Mouse (Mus musculus): ENCODE results near the gene Sapcd2. TPM values are rescaled to one million over a fixed set of nuclear protein-coding genes. Genes with fewer than 3 reads are reported as not detected.

The Sapcd2 gene
- polyA plus RNA-seq, 1 experiment from 2014 or later, result 34.6 TPM

- H3K9ac ChIP-seq, result no peak overlapping the region
- WGBS (ENCODE audit: insufficient replicate concordance), result 47% methylated on average over 5 of the region's 5 CpGs
- H3K36me3 ChIP-seq, result no peaks in the 10 kb centered on the region
- H3K27me3 ChIP-seq (replicated peaks), result peaks cover 17% of the 10 kb centered on the region; the same call in 1 of the 2 replicates
- no peak for ATAC-seq
- H3K4me3 ChIP-seq, result no peak overlapping the region
- H3K27ac ChIP-seq, result no peak overlapping the region
- H3K4me2 ChIP-seq, result no peak overlapping the region
- peaks cover 2% of the 10 kb centered on the region; the same call in 1 of the 2 replicates for H3K4me1 ChIP-seq
- H3K9me3 ChIP-seq (replicated peaks), result no peaks in the 10 kb centered on the region
These were observed 12.4 kb downstream of the Sapcd2 start for GRCm38 (mm10) chr2:25384492-25384891.

DNA sequence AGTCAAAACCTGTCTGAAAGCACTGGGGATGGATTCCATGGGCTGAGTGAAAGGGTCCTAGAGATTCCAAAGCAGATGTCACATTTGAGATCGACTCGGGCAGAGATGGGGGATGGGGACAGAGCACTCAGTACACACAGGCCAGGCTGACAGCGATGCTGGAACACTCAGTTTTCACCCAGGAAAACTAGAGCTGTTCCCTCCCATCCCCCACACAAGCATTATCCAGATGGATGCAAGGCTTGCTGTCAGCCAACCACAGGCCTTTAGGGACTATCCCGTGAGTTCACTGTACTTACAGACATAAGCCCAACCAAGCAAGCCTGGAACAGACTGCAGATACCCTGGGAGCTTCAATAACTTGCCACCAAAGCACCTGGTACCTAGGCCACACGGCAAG is 19.1 kb downstream of the Sapcd2 start:
- peaks cover 53% of the 10 kb centered on the region for H3K27me3 ChIP-seq (replicated peaks)
- H3K4me1 ChIP-seq, result peaks cover 9% of the 10 kb centered on the region
- no peak overlapping the region for H3K4me3 ChIP-seq
- H3K4me2 ChIP-seq, result no peak overlapping the region
- H3K36me3 ChIP-seq, result no peaks in the 10 kb centered on the region
- ATAC-seq, result no peak
- no peak overlapping the region for H3K27ac ChIP-seq
- H3K9ac ChIP-seq, result no peak overlapping the region
- 55% methylated on average over 5 of the region's 5 CpGs for WGBS (ENCODE audit: insufficient replicate concordance)
- no peaks in the 10 kb centered on the region for H3K9me3 ChIP-seq (replicated peaks)

GRCm38 (mm10) chr2:25394281-25395221 is 22.4 kb downstream of the Sapcd2 start:
- H3K4me1 ChIP-seq, result peaks cover 10% of the 10 kb centered on the region
- ATAC-seq, result no peak
- no peak overlapping the region for H3K4me2 ChIP-seq
- no peaks in the 10 kb centered on the region for H3K36me3 ChIP-seq
- peaks cover 82% of the 10 kb centered on the region for H3K27me3 ChIP-seq (replicated peaks)
- no peak overlapping the region for H3K27ac ChIP-seq
- WGBS (ENCODE audit: insufficient replicate concordance), result 44% methylated on average over 3 of the region's 3 CpGs
- no peak overlapping the region for H3K9ac ChIP-seq
- H3K9me3 ChIP-seq (replicated peaks), result no peaks in the 10 kb centered on the region
- H3K4me3 ChIP-seq, result no peak overlapping the region

GRCm38 (mm10) chr2:25395721-25396596 is 23.8 kb downstream of the Sapcd2 start, which contains the start of gene Entpd2:
Gene Entpd2, plus strand, starts transcription at chr2:25395874.
- Histone ChIP-seq H3K9ac (peak within 1 kb of the TSS; percentile 14; the same call in 1 of the 2 replicates), H3K36me3 (no peaks in the 10 kb centered on the region), H3K27me3 (replicated peaks) (peaks cover 96% of the 10 kb centered on the region), H3K27ac (no peak within 1 kb of the TSS), H3K4me2 (peak within 1 kb of the TSS; percentile 70), H3K4me1 (peaks cover 17% of the 10 kb centered on the region), H3K9me3 (replicated peaks) (no peaks in the 10 kb centered on the region), H3K4me3 (peak within 1 kb of the TSS; percentile 48)
- 3% methylated on average over 57 of the region's 57 CpGs for WGBS (ENCODE audit: insufficient replicate concordance)
- ATAC-seq, result peak; percentile 30; the same call in 1 of the 2 replicates

GRCm38 (mm10) chr2:25396597-25396983 is 24.5 kb downstream of the Sapcd2 start:
- Histone ChIP-seq H3K9me3 (replicated peaks) (no peaks in the 10 kb centered on the region), H3K4me1 (peaks cover 17% of the 10 kb centered on the region), H3K9ac (no peak overlapping the region), H3K4me2 (peak overlapping the region; percentile 70), H3K36me3 (no peaks in the 10 kb centered on the region), H3K27ac (no peak overlapping the region), H3K4me3 (peak overlapping the region; percentile 48; the same call in 1 of the 2 replicates), H3K27me3 (replicated peaks) (peaks cover 99% of the 10 kb centered on the region)
- no peak for ATAC-seq
- 26% methylated on average over 3 of the region's 3 CpGs for WGBS (ENCODE audit: insufficient replicate concordance)

DNA sequence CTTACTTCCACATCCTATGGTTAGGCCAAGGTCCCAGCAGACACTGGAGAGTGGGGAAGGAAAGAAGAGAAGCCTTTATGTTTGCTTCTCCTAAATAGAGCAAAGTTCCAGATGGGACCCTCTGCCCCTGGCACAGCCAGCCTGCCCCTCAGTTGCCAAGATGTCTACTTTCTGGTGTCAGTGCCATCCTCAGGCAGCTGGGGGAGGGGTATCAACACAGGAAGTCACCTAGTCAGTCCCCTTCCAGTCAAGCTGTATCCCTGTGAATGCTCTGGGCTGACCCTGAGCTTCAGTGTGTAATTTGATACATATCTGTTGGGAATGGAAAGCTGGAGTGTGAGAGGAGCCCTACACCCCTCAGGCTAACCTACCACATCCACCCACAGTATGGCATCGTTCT is 24.9 kb downstream of the Sapcd2 start:
- Histone ChIP-seq H3K4me1 (peaks cover 17% of the 10 kb centered on the region), H3K9me3 (replicated peaks) (no peaks in the 10 kb centered on the region), H3K36me3 (no peaks in the 10 kb centered on the region), H3K4me2 (no peak overlapping the region), H3K9ac (no peak overlapping the region), H3K4me3 (no peak overlapping the region), H3K27me3 (replicated peaks) (peaks cover 99% of the 10 kb centered on the region), H3K27ac (no peak overlapping the region)
- no peak for ATAC-seq
- 8% methylated on average over 1 of the region's 1 CpGs for WGBS (ENCODE audit: insufficient replicate concordance)

DNA sequence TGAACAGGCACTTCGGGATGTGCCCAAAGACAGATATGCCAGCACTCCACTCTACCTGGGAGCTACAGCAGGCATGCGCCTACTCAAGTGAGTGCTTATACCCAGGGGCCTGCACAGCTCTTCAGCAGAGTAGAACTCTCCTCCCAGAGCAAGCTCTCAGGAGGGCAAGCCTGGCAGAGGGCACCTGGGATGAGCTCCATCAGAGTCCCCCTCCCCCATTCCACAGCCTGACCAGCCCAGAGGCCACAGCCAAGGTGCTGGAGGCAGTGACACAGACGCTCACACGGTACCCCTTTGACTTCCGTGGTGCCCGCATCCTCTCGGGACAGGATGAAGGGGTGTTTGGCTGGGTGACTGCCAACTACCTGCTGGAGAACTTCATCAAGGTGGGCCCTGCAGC is 25.9 kb downstream of the Sapcd2 start:
- Histone ChIP-seq H3K9me3 (replicated peaks) (no peaks in the 10 kb centered on the region), H3K4me1 (peaks cover 23% of the 10 kb centered on the region), H3K36me3 (no peaks in the 10 kb centered on the region), H3K9ac (no peak overlapping the region), H3K27me3 (replicated peaks) (peaks cover 100% of the 10 kb centered on the region), H3K4me3 (no peak overlapping the region), H3K27ac (no peak overlapping the region), H3K4me2 (no peak overlapping the region)
- ATAC-seq, result no peak
- 76% methylated on average over 7 of the region's 7 CpGs for WGBS (ENCODE audit: insufficient replicate concordance)

- no peak within 1 kb of the TSS for H3K4me3 ChIP-seq
- WGBS (ENCODE audit: insufficient replicate concordance), result 43% methylated on average over 8 of the region's 8 CpGs
- no peak for ATAC-seq
- no peaks in the 10 kb centered on the region for H3K9me3 ChIP-seq (replicated peaks)
- peaks cover 25% of the 10 kb centered on the region for H3K4me1 ChIP-seq
- H3K36me3 ChIP-seq, result no peaks in the 10 kb centered on the region
- H3K27me3 ChIP-seq (replicated peaks), result peaks cover 100% of the 10 kb centered on the region
- no peak within 1 kb of the TSS for H3K27ac ChIP-seq
- H3K4me2 ChIP-seq, result no peak within 1 kb of the TSS
- no peak within 1 kb of the TSS for H3K9ac ChIP-seq
These were observed 26.9 kb downstream of the Sapcd2 start, which contains the start of gene Npdc1 for GRCm38 (mm10) chr2:25399051-25399450. Gene Npdc1, plus strand, starts transcription at chr2:25399351.

DNA sequence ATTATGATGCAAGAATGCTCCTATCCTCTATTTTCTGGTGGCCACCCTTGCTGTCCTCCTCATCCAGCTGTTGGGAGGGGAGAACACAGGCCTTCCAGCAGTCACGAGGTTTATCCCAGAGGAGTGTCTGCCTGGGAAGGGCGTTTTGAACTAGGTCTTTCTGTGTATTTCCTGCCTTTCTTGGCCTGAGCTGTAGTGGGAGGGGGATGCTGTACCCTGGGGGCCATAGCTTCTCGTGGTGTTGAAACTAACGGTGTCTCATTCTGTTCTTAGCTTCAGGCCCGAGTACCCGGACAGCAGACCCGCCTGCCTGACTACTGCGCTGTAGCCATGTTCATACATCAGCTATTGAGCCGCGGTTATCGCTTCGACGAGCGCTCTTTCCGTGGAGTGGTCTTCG is 28.2 kb downstream of the Sapcd2 start:
- H3K4me3 ChIP-seq, result no peak overlapping the region

DNA sequence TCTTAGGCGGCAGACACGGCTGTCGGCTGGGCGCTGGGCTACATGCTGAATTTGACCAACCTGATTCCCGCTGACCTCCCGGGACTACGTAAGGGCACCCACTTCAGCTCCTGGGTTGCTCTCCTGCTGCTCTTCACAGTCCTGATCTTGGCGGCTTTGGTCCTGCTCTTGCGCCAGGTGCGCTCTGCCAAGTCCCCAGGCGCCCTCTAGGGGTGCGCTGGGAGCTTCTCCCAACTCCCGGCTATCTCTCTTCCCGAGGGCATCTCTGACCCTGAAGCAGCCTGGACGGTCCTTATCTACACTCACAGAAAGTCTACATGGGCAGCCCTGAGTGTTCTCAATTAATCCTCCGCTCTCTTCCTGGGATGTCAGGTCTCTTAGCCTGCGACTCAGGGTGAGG is 28.6 kb downstream of the Sapcd2 start:
- peak overlapping the region; percentile 24; the same call in 1 of the 2 replicates for H3K4me2 ChIP-seq
- H3K27me3 ChIP-seq (replicated peaks), result peaks cover 100% of the 10 kb centered on the region
- ATAC-seq, result peak; percentile 38; the same call in 1 of the 2 replicates
- WGBS (ENCODE audit: insufficient replicate concordance), result 4% methylated on average over 17 of the region's 17 CpGs
- H3K36me3 ChIP-seq, result no peaks in the 10 kb centered on the region
- H3K9me3 ChIP-seq (replicated peaks), result no peaks in the 10 kb centered on the region
- H3K4me3 ChIP-seq, result no peak overlapping the region
- H3K4me1 ChIP-seq, result peaks cover 21% of the 10 kb centered on the region
- no peak overlapping the region for H3K9ac ChIP-seq
- no peak overlapping the region for H3K27ac ChIP-seq

More for the DNA sequence above, 28.2 kb downstream of the Sapcd2 start:
- Histone ChIP-seq H3K27me3 (replicated peaks) (peaks cover 100% of the 10 kb centered on the region), H3K4me2 (peak overlapping the region; percentile 24; the same call in 1 of the 2 replicates), H3K36me3 (no peaks in the 10 kb centered on the region), H3K4me1 (peaks cover 25% of the 10 kb centered on the region), H3K9ac (no peak overlapping the region), H3K27ac (no peak overlapping the region), H3K9me3 (replicated peaks) (no peaks in the 10 kb centered on the region)
- no peak for ATAC-seq
- 21% methylated on average over 16 of the region's 16 CpGs for WGBS (ENCODE audit: insufficient replicate concordance)

DNA sequence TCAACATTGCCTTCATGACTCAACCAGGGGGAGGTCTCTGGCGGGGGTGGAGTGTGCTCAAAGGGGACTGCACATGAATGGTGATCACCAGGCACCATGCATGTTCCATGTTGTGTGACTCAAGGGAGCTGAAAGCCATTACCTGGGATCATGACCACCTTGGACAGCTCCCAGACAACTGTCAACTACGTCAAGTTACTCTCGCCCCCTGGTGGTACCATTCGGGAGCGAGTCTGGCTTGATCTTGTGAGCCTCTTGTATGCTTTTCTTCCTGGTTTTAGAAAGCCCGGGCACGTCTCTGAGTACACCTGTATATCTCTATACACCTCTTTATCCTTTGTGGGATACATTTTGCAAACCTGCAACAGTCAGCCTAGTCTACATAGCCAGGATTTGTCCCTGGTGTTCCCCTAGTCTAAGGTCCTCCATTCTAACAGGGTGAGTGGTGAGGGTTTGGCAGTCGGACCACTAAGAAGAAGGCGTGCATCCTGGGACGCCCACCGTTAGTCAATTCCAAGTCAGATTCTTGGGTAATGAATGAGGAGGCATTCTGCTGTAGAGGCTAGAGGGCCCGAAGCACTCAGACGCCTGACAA is 30.4 kb downstream of the Sapcd2 start:
- peak overlapping the region; percentile 53 for H3K4me2 ChIP-seq
- 5% methylated on average over 13 of the region's 13 CpGs for WGBS (ENCODE audit: insufficient replicate concordance)
- no peak overlapping the region for H3K9ac ChIP-seq
- H3K27ac ChIP-seq, result no peak overlapping the region
- no peak for ATAC-seq
- peaks cover 15% of the 10 kb centered on the region for H3K4me1 ChIP-seq
- H3K9me3 ChIP-seq (replicated peaks), result no peaks in the 10 kb centered on the region
- no peaks in the 10 kb centered on the region for H3K36me3 ChIP-seq
- H3K4me3 ChIP-seq, result peak overlapping the region; percentile 44
- H3K27me3 ChIP-seq (replicated peaks), result peaks cover 100% of the 10 kb centered on the region

Measured in liver, embryonic 12.5 days (tissue).